Mouse (Mus musculus) MN1 (cell line): ENCODE measurements at regions not wholly inside any gene's neighbourhood (a gene's known extent, or its start where the extent isn't known, plus 50 kb on each side); places are given as distances from the start of the nearest gene placed in this dataset.

Experiments used
- DNase-seq: peaks from one replicate; pipeline ENCODE4 v3.0.0-alpha.2; 2016; ENCODE audit warnings: low spot score

GRCm38 (mm10) chr4:33595763-33596162 is 285.7 kb downstream of the Rngtt start:
- no peak for DNase-seq

DNA sequence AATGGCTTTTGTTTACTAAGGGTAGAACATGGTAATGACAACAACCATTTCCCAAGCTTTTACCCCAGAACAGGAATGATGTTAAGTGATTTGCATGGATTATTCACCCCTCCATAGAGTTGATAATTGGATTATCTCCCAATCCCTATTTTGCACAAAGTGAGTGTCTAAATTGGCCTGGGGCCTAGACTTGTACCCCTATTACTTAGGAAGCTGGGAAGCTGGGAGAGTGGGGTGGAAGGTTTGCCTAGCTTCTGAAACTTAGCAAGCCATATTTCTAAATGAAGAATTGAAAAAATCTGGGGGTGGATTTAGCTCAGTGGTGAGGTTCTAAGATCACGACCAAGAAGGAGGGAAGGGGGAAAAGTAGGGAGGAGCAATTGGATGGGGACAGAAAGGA is 289.9 kb downstream of the Rngtt start:
- DNase-seq = no peak

DNA sequence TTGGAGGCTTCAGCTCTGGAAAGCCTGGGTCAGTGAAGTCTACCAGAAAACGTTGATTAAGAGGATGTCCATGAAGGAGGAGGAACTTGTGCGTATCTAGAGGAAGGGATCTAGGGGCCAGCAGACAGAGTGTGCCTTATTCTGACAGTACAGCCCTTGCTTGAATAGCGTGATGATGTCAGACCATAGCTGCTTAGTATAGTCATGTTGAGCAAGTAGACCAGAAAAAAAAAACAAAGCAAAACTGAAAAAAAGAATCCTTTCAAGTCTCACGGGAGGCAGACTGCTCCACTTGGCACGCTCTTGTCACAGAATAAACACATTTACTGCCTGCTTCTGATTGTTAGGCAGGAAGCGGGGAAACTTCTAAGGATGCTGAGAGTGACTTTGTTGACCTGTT is 290.7 kb downstream of the Rngtt start:
- no peak for DNase-seq

- DNase-seq = no peak
These were observed 294.5 kb downstream of the Rngtt start for GRCm38 (mm10) chr4:33604636-33605035.

DNA sequence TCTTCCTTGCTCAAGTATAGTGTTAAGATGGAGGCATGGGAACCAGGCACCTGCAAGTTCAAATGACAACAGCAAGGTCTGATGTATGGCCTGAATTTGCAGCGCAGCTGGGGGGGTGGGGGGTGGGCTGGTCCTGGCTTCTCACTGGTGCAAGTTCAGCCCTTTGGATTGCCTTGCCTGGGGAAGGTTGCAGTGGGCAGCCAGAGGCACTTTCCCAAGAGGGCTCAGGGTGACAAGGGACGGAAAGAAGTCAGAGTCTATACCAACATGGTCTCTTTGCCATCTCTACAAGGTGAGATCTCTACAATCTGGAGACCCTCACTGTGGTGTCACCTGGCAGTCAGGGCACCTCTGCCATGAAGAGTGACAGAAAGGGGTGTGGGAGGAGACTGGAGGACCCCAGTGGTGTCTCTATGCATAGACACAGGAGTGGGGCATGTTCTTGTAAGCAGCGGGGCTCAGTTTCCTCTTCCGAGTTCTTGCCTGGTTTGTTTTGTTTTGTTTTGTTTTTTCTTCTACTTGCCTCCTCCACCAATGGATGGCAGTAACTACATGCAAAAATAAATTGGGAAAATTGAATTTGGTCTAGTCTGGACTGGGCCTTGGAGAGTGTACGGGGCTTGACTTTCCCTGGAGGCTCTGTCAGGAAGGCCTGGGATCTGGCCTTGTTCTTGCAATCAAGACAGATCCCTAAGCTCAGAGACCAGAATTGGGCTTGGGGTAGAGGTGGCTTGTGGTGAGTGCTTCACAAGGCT is 284.4 kb upstream of the Cnr1 start:
- peak; percentile 35 for DNase-seq

- no peak for DNase-seq
These were observed 283.7 kb upstream of the Cnr1 start for GRCm38 (mm10) chr4:33640576-33641255.

DNA sequence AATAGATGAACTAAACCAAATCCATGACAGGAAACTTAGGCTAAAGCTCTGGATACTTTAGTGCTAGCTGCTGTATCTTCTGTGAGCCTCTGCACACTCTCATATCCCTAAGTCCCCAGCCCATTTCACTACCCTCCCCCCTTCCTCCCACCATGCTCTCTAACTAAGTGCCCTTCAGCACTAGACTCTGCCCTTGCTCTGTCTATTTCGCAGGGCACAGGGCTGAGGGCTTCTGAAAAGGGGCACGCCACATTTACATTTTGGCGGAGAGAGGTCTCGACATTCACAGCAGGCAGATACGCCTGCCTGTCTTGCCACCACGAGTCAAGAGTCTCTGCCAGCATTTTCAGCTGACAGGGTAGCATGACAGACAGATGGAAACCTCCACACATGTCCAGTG is 282.5 kb upstream of the Cnr1 start:
- DNase-seq = no peak

- DNase-seq = no peak
These were observed 281.9 kb upstream of the Cnr1 start for GRCm38 (mm10) chr4:33642526-33642925.

- no peak for DNase-seq
These were observed 279.2 kb upstream of the Cnr1 start for GRCm38 (mm10) chr4:33645217-33645616.

GRCm38 (mm10) chr4:33651292-33651691 is 273.1 kb upstream of the Cnr1 start:
- DNase-seq = no peak

GRCm38 (mm10) chr4:33659766-33660165 is 264.6 kb upstream of the Cnr1 start:
- no peak for DNase-seq

DNA sequence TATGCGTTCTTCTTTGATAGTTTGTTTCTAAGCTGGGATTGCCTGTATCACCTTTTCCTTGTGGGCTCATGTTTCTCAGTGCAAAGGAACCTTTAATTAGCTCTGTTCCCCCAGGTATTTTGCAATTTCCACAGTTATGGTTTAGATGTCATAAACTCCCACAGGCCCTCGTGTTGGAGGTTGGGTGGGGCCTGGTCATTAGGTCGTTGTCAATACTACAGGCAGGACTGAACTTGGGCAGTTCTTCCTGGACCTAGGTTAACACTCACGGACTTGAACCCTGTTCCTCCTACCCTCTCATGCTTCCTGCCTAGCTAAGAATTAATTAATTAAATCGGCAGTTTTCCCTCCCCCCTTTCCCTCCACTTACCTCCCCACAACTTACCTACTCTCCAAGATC is 263.8 kb upstream of the Cnr1 start:
- DNase-seq = no peak

GRCm38 (mm10) chr4:33661862-33662261 is 262.5 kb upstream of the Cnr1 start:
- no peak for DNase-seq

- no peak for DNase-seq
These were observed 261.4 kb upstream of the Cnr1 start for GRCm38 (mm10) chr4:33662965-33663364.

DNA sequence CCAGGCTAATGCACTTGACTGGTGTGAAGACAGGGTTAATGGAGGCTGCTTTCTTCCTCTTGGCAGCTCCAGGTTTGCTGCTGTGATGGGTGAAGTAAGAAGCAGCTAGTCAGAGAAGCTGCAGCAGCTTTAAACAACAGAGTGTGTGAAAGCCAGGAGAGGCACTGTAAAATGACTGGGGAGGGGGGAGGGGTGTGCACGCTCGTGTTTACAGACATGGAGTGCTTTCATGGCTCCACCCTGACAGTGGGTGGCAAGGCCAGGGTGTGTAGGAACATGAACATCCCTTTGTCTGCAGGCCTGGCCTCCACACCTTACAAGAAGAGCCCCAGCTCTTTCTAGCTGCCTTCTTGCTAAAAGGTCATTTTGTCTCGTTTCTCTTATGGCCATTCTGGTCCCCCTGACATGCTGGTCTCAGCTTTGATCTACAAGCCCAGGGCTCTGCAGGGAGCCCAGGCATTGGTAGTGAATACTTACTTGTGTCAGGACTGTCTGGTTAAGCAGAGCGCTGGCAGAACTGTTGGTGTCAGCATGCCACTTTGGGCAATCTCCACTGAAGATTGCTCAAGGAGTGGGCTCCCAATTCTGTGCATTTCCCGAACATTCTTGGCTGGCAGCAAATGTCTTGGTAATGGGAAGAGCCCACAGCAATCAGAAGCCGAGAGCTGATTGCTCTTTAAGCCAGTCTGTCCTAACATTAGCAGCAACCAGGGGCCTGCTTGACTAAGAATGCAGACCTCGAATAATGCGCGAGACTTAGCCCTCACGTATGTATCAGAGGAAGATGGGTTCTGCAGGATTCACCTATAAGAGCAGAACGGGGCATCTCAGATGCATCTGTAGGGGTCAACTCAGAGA is 260.5 kb upstream of the Cnr1 start:
- DNase-seq = no peak

DNA sequence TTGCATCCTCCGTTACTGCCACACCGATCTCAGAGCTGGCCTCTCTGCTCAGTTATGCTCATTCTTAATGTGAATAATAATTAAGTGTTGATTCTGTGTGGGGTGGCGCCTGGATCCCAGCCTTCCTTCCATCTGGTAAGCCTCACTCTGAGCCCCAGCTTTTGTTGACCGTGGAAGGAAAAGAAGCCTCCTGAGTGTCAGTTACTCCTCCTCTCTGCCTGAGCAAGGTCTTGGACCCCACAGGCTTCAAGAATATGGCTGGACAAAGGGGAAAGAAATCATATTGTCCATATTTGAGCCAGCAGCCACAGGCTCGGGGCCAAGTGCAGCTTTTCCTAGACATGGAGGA is 259.9 kb upstream of the Cnr1 start:
- DNase-seq = no peak

GRCm38 (mm10) chr4:33665250-33665873 is 259.0 kb upstream of the Cnr1 start:
- DNase-seq = no peak

- no peak for DNase-seq
These were observed 256.0 kb upstream of the Cnr1 start for GRCm38 (mm10) chr4:33668431-33668830.

GRCm38 (mm10) chr4:33675044-33675443 is 249.3 kb upstream of the Cnr1 start:
- DNase-seq = no peak

DNA sequence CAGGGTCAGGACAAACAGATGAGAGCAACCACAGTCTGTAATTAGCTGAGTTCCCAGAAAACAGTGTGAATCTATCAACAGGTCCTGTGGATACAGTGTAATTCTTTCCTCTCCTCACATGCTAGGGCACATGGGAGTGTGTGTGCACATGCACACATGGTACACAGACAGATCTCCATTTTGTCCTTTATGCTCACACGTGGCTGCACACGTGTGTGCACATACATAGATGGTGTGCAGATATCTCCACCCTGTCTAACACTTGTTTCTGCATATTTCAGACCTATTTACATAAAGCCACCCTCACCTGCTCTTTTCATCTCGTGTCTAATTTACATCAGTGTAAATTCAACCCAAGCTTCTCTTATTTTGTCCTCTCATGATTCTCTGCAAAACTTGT is 245.0 kb upstream of the Cnr1 start:
- DNase-seq = no peak

GRCm38 (mm10) chr4:33686135-33686534 is 238.3 kb upstream of the Cnr1 start:
- DNase-seq = no peak

DNA sequence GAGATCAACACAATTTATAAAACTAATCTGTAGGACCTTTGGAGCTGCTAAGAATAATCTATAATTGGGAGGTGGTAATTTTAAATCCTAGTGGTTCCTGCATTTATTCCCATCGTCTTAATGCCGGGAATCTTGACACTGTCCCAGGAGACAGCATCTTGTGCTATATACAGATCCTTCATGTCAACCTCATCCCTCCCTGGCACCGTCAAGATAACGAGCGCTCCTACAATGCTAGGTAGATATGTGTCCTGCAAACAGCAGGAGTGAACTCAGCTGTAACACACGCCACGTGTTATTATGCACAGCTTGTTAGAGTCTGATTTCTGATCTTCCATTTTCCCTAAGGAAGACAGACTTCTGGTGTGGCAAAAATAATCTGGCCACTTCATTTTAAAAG is 237.0 kb upstream of the Cnr1 start:
- no peak for DNase-seq

GRCm38 (mm10) chr4:33693441-33693840 is 231.0 kb upstream of the Cnr1 start:
- no peak for DNase-seq
